Mouse (Mus musculus) lung, adult 2 months (tissue): Measurements from ENCODE around the gene Ubap2. TPM values are rescaled to one million over a fixed set of nuclear protein-coding genes. Genes with fewer than 3 reads are reported as not detected.

Source experiments
- DNase-seq: peaks from one replicate; pipeline ENCODE4 v3.0.0; 2022
- H3K4me1 ChIP-seq: fragments of 200-500 bp; 2 replicates; pipeline ENCODE4 v1.6.1; 2011; ENCODE audit warnings: low read length; ENCODE audit not compliant: control insufficient read depth, insufficient read depth
- H3K4me3 ChIP-seq: fragments of 200-500 bp; replicated peaks from 2 replicates; pipeline ENCODE3; 2011; ENCODE audit warnings: low read depth, mild to moderate bottlenecking, control low read depth, low read length; ENCODE audit errors: extremely low read depth
- CTCF ChIP-seq: fragments of 200-500 bp; IDR thresholded peaks from 2 replicates; pipeline ENCODE4 v1.5.1; 2011; ENCODE audit warnings: mild to moderate bottlenecking, low read length, control low read depth; ENCODE audit not compliant: insufficient read depth
- POLR2A ChIP-seq: fragments of 200-500 bp; IDR thresholded peaks from 2 replicates; pipeline ENCODE4 v1.6.1; 2011; ENCODE audit warnings: low read depth, mild to moderate bottlenecking, control low read depth, low read length, borderline replicate concordance; ENCODE audit errors: extremely low read depth
- WGBS: fragments of 180-500 bp; shearing (Covaris S2); methylation state at CpG from one replicate; pipeline ENCODE4 v1.1.7; 2018; 5-methylcytosine and 5-hydroxymethylcytosine counted together
- polyA plus RNA-seq: library from polyadenylated mRNA; depleted of rRNA; stranded (reverse); fragments of >200 nt; gene quantifications from 2 replicates; pipeline ENCODE4 v1.2.3, GENCODE M21; 2012; rRNA removed

Ubap2 gene
- polyA plus RNA-seq, 1 experiment: 53.1 TPM

DNA sequence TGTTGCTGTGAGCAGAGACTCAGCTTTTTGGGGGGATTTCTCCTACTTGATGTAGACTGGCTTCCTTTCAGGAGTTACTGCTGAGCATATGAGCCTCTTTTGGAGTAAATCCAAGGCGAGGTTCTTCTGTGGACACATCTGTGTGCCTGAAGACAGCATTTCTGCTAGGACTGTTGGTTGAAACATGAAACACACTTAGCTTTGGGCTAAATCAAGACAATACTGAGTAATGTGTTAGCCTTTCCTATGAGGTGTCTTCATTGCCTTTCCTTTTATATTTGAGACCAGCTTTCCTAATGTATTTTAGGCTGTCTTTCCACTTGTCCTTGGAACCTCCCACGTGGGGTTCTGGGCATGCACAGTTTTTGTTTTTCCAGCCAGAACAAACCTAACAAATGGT, 100.3 kb downstream of the Ubap2 start:
- DNase-seq: no peak
- H3K4me3 ChIP-seq: no peak overlapping the region
- peaks cover 1% of the 10 kb centered on the region; the same call in 1 of the 2 replicates for H3K4me1 ChIP-seq
- TF ChIP-seq POLR2A: no peak
- no peak for TF ChIP-seq CTCF
- 77% methylated on average over 2 of the region's 2 CpGs for WGBS

DNA sequence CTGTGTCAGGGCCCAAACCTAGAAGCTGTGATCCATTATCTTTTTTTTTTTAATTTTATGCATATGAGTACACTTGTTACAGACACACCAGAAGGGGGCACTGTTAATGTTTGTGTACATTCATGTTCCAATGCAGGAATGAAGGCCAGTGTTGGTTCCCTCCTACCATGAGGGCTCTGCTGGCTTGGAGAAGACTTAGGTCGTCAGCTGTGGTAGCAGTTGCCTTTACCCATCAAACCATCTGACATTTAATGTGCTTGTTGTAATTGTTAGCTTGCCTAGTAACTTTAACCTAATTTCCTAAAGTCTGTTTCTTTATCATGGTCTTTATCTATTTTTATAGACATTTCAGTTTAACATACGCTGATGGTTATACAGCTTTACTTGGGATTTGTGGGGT, 104.0 kb downstream of the Ubap2 start:
- no peak overlapping the region for H3K4me3 ChIP-seq
- DNase-seq: no peak
- H3K4me1 ChIP-seq: no peaks in the 10 kb centered on the region
- WGBS: 83% methylated on average over 2 of the region's 2 CpGs
- TF ChIP-seq CTCF: no peak
- TF ChIP-seq POLR2A: no peak

- 55% methylated on average over 6 of the region's 6 CpGs for WGBS
- DNase-seq: peak; percentile 72
- TF ChIP-seq POLR2A (no peak), CTCF (peak; percentile 33; the same call in 1 of the 2 replicates)
- Histone ChIP-seq H3K4me3 (no peak overlapping the region), H3K4me1 (no peaks in the 10 kb centered on the region)
Measured at GRCm38 (mm10) chr4:41165693-41166475, 109.1 kb downstream of the Ubap2 start.

DNA sequence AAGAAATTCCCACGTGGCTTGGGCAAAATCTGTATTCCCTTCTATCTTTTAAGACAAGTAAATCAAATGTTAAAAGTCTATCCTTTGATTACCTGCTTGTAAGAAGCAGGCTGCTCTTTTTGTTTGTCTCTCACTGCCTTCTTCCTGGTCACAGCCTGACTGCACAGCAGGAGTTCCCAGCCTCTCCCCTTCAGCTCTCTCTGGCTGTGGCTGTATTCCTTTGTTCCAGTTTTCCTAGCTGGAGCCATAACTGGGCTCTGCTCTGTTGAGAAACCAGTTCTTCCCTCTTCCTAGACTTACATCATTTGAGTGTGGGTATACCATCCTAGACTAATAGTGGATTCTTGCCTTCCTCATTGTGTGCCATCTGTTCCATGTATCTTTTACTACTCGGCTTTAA, 110.0 kb downstream of the Ubap2 start:
- DNase-seq: no peak
- H3K4me3 ChIP-seq: no peak overlapping the region
- WGBS: 34% methylated on average over 2 of the region's 2 CpGs
- TF ChIP-seq CTCF: no peak
- TF ChIP-seq POLR2A: no peak
- H3K4me1 ChIP-seq: no peaks in the 10 kb centered on the region

- WGBS: over 99% methylated on average over 3 of the region's 3 CpGs
- Histone ChIP-seq H3K4me1 (peaks cover 8% of the 10 kb centered on the region), H3K4me3 (no peak overlapping the region)
- no peak for DNase-seq
- TF ChIP-seq CTCF (no peak), POLR2A (no peak)
Measured at GRCm38 (mm10) chr4:41161232-41161631, 113.7 kb downstream of the Ubap2 start.

DNA sequence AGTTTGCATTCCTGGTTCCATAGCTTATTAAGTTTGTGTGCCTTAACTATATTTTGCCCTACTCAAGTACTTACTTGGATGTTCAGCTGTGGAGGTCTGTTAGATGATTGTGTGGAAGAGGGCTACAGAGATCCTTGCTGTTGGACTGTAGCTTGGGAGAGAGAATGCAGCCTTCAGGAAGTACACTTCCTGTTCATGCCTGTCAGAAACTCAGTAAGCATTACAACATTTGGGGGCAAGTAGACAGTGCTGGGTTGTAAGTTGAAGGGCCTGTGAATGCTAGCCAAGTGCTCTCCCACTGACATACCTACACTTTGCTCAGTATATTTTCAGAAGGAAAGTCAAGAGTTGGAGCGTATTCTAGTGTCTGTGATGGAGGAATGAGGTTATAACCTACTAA, 116.7 kb downstream of the Ubap2 start:
- Histone ChIP-seq H3K4me1 (peaks cover 8% of the 10 kb centered on the region), H3K4me3 (no peak overlapping the region)
- no peak for DNase-seq
- WGBS: 66% methylated on average over 1 of the region's 1 CpGs
- TF ChIP-seq POLR2A: no peak
- TF ChIP-seq CTCF: no peak

- 58% methylated on average over 9 of the region's 9 CpGs for WGBS
- Histone ChIP-seq H3K4me3 (no peak overlapping the region), H3K4me1 (peaks cover 8% of the 10 kb centered on the region)
- TF ChIP-seq CTCF (no peak), POLR2A (no peak)
- DNase-seq: no peak
Measured at GRCm38 (mm10) chr4:41156961-41157360, 118.0 kb downstream of the Ubap2 start.

DNA sequence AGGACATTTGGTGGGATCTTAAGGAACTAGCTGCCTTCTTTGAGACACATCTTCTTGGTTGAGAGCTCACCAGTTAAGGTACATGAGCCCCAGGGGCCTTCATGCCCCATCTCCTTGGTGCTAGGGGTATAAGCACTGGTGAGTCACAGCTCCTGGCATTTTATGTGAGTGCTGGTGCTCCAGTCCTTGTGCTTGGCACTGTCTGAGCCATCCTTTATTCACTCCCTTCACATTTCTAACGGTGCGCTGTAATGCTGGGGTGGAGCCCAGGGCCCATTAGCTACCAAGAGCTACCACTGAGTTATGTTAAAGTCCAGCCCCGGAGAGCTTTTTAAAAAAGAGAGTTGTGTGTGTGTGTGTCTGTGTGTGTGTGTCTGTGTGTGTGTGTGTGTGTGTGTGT, 121.8 kb downstream of the Ubap2 start:
- no peak overlapping the region for H3K4me3 ChIP-seq
- DNase-seq: no peak
- WGBS: 63% methylated on average over 3 of the region's 3 CpGs
- H3K4me1 ChIP-seq: peaks cover 4% of the 10 kb centered on the region
- TF ChIP-seq POLR2A: no peak
- no peak for TF ChIP-seq CTCF

- no peak for DNase-seq
- WGBS: 74% methylated on average over 7 of the region's 7 CpGs
- TF ChIP-seq POLR2A: no peak
- TF ChIP-seq CTCF: no peak
Measured at GRCm38 (mm10) chr4:41151186-41151585, 123.8 kb downstream of the Ubap2 start.

DNA sequence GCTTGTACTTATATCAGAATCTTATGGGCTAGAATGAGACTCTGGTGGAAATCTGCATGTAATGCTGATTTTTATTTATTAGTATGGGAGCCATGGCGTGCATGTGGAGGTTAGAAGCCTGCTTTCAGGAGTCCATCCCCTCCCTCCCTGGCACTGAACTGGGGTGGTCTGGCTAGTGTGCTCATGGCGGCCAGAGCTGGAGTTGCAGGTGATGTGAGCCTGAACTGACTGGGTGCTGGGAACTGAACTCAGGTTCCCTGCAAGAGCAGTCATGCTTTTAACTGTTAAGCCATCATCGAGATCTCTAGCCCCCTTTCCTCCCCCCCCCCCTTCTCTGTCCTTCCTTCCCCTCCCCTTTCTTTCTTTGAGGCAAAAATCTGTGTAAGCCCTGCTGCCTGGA, 125.1 kb downstream of the Ubap2 start:
- WGBS: 66% methylated on average over 3 of the region's 3 CpGs
- no peak for DNase-seq
- no peaks in the 10 kb centered on the region for H3K4me1 ChIP-seq
- H3K4me3 ChIP-seq: no peak overlapping the region
- TF ChIP-seq POLR2A: no peak
- TF ChIP-seq CTCF: no peak

More at GRCm38 (mm10) chr4:41151186-41151585, 123.8 kb downstream of the Ubap2 start:
- no peaks in the 10 kb centered on the region; the same call in 1 of the 2 replicates for H3K4me1 ChIP-seq
- no peak overlapping the region for H3K4me3 ChIP-seq

Other genes with a start within 250 kb of the Ubap2 start
- gene Aqp7, start 227.0 kb downstream of the Ubap2 start, polyA plus RNA-seq: 2.6 and 2.9 TPM in 2 replicates
- gene Aqp3, start 177.0 kb downstream of the Ubap2 start, polyA plus RNA-seq: 6.1 and 49.9 TPM in 2 replicates
- gene Nol6, start 150.7 kb downstream of the Ubap2 start, polyA plus RNA-seq: 27.3 and 32.1 TPM in 2 replicates
- gene Ube2r2, start 139.4 kb downstream of the Ubap2 start, polyA plus RNA-seq: 32.2 and 37.7 TPM in 2 replicates
- gene Dcaf12, start 39.7 kb upstream of the Ubap2 start, polyA plus RNA-seq: 21.9 and 28.3 TPM in 2 replicates
- 16.9 and 24.0 TPM in 2 replicates for gene Ubap1, start 73.9 kb upstream of the Ubap2 start, polyA plus RNA-seq
- gene Kif24, start 189.7 kb upstream of the Ubap2 start, polyA plus RNA-seq: 0.95 and 1.2 TPM in 2 replicates
- 7.2 and 11.7 TPM in 2 replicates for gene Nudt2, start 190.0 kb upstream of the Ubap2 start, polyA plus RNA-seq
- 14.0 and 14.1 TPM in 2 replicates for gene AI464131, start 227.9 kb upstream of the Ubap2 start, polyA plus RNA-seq
- gene 1110017D15Rik, start 242.2 kb upstream of the Ubap2 start, polyA plus RNA-seq: 40.8 and 50.3 TPM in 2 replicates